Mouse (Mus musculus) forebrain, embryonic 15.5 days (tissue): ENCODE results near the gene Zfp523. TPM values are rescaled to one million over a fixed set of nuclear protein-coding genes. Genes with fewer than 3 reads are reported as not detected.
"Not testable (repeated sequence)": the region's sequence is repeated elsewhere in the genome, so short reads cannot be mapped to it uniquely, and the experiment has no call there.

Experiments used
- ATAC-seq: fragments of 200-750 bp; cut with Nextera tagmentation; replicated peaks from 2 replicates; pipeline ENCODE4 v1.8.0; 2017; ENCODE audit warnings: mild to moderate bottlenecking, moderate TSS enrichment, moderate library complexity
- H3K27ac ChIP-seq: fragments of 300-500 bp; sonication (generic); replicated peaks from 2 replicates; pipeline ENCODE4 v1.5.1; 2015; ENCODE audit warnings: mild to moderate bottlenecking, inconsistent platforms
- H3K27me3 ChIP-seq: fragments of 300-500 bp; sonication (generic); 2 replicates; pipeline ENCODE4 v1.6.1; 2015; ENCODE audit warnings: inconsistent platforms
- H3K36me3 ChIP-seq: fragments of 300-500 bp; sonication (generic); 2 replicates; pipeline ENCODE4 v1.6.1; 2015; ENCODE audit warnings: mild to moderate bottlenecking, inconsistent platforms
- H3K4me1 ChIP-seq: fragments of 300-500 bp; sonication (generic); 2 replicates; pipeline ENCODE4 v1.6.1; 2015; ENCODE audit warnings: inconsistent platforms
- H3K4me2 ChIP-seq: fragments of 300-500 bp; sonication (generic); replicated peaks from 2 replicates; pipeline ENCODE4 v1.6.1; 2015; ENCODE audit warnings: mild to moderate bottlenecking, inconsistent platforms
- H3K4me3 ChIP-seq: fragments of 300-500 bp; sonication (generic); 2 replicates; pipeline ENCODE4 v1.5.1; 2015; ENCODE audit warnings: mild to moderate bottlenecking, inconsistent platforms
- H3K9ac ChIP-seq: fragments of 300-500 bp; sonication (generic); replicated peaks from 2 replicates; pipeline ENCODE4 v1.6.1; 2015; ENCODE audit warnings: mild to moderate bottlenecking, inconsistent platforms
- H3K9me3 ChIP-seq: fragments of 300-500 bp; sonication (generic); 2 replicates; pipeline ENCODE4 v1.6.1; 2016; ENCODE audit warnings: inconsistent platforms
- WGBS: fragments of 180-500 bp; shearing (Covaris S2); methylation state at CpG from one replicate; pipeline ENCODE4 v1.1.7; 2015; ENCODE audit warnings: mixed read lengths; 5-methylcytosine and 5-hydroxymethylcytosine counted together
- polyA plus RNA-seq: library from polyadenylated mRNA; unstranded; fragments of >200 nt; fragmentation: Nextera tagmentation; extraction: Ambion mirVana; gene quantifications from 2 replicates; pipeline ENCODE4 v1.2.1, GENCODE M21; 2015

Zfp523 gene
- polyA plus RNA-seq, 1 experiment from 2014 or later, result 40.7 TPM

DNA sequence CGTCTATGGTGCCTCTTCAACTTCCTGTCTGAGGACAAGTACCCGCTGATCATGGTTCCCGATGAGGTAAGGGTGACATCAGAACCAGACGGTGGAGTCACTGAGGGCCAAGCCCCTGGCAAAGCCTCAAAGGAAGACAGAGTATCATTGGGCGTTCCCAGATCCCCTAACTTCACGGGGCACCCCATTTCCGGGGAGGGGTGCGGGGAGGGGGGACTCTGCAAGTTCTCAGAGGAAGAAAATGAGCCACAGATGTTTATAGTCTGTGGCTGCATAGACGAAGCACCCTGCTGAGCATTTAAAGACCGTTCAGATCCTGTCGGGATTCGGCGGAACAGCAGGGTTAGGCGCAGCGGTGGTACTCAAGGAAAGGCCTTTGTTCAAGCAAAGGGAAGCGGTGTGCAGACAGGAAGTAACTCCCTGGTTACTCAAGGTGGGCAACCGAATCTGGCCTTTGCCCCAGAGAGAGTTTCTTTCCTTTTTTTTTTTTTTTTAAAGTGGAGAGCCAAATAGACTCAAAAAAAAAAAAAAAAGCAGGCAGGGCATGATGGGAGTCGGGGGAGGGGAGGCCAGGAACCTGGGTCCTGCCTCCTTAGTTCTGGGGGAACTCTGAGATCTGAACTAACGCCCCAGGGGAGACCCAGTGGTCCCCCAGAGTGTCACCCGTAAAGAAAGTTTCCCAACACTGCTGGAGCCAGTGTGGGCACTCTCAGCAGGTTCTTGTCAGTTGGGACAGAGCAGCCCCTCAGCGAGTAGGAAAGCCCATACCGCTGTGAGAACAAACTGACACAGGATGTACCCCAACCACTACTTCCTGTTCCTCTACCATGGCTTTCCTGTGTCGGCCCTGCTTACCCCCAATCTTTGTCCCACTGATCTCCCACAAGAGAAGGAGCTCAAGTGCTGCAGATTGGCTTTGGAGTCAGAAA lies 41.1 kb downstream of the Zfp523 start:
- Histone ChIP-seq H3K4me1 (peaks cover 2% of the 10 kb centered on the region; the same call in 1 of the 2 replicates), H3K36me3 (no peaks in the 10 kb centered on the region), H3K27me3 (no peaks in the 10 kb centered on the region), H3K9me3 (no peaks in the 10 kb centered on the region), H3K9ac (no peak overlapping the region), H3K27ac (no peak overlapping the region), H3K4me3 (no peak overlapping the region), H3K4me2 (no peak overlapping the region)
- WGBS, result 34% methylated on average over 23 of the region's 23 CpGs
- ATAC-seq, result no peak

- not testable (repeated sequence) for ATAC-seq, H3K4me3 ChIP-seq, H3K4me2 ChIP-seq, H3K27me3 ChIP-seq, H3K36me3 ChIP-seq, H3K9ac ChIP-seq, H3K27ac ChIP-seq, H3K9me3 ChIP-seq
- peaks cover 24% of the 10 kb centered on the region for H3K4me1 ChIP-seq
- WGBS, result 95% methylated on average over 10 of the region's 10 CpGs
Measured at GRCm38 (mm10) chr17:28222463-28222862, 45.5 kb downstream of the Zfp523 start.

DNA sequence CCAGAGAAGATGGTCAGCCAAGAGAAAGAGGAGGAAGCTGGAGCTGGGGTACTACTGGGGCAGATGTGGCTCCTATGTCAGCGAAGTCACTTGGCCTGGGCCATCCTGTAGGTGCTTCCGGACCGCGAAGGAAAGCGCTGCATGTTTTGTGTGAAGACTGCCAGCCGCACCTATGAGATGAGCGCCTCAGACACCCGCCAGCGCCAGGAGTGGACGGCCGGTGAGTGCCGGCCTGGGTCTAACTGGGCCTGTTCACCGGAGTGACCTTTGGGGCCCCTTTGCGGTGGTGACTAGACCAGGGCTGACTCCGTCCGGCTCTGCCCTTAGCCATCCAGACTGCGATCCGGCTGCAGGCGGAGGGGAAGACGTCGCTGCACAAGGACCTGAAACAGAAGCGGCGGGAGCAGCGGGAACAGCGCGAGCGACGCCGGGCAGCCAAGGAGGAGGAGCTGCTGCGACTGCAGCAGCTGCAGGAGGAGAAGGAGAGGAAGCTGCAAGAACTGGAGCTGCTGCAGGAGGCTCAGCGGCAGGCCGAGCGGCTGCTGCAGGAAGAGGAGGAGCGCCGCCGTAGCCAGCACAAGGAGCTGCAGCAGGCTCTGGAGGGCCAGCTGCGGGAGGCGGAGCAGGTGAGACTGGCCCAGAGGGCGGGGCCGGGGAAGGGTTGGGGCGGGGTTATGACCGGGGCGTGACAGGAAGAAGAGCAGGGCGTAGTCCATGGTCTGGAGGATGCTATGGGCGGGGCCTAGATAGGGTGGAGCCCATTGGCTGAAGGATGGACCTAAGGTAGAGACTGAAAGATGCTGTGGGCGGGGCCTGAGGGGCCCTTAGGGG lies 46.8 kb downstream of the Zfp523 start:
- peak overlapping the region; percentile 67 for H3K9ac ChIP-seq
- WGBS, result 2% methylated on average over 46 of the region's 46 CpGs
- no peaks in the 10 kb centered on the region for H3K36me3 ChIP-seq
- peak overlapping the region; percentile 53 for H3K4me3 ChIP-seq
- peaks cover 24% of the 10 kb centered on the region for H3K4me1 ChIP-seq
- H3K9me3 ChIP-seq, result no peaks in the 10 kb centered on the region
- peak overlapping the region; percentile 78 for H3K27ac ChIP-seq
- H3K4me2 ChIP-seq, result peak overlapping the region; percentile 98
- peak; percentile 80 for ATAC-seq
- no peaks in the 10 kb centered on the region for H3K27me3 ChIP-seq

DNA sequence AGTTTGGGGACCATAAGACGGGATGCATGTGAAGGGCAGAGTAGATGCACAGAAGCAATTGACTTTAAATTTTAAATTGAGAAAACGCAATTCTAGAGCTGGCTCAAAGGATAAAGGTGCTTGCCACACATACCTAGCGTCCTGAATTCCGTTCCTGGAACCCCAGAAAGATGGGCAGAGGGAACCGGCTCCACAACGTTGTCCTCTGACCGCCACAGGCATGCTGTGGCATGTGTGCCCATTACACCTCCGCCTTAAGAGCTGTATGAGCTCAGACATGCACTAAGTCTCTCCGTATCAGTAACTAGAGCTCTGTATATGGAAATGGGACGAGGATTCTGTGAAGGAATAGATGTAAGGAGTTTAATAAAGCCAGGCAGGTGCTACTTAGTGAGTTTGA lies 47.7 kb downstream of the Zfp523 start:
- Histone ChIP-seq H3K27me3 (no peaks in the 10 kb centered on the region), H3K4me2 (no peak overlapping the region), H3K4me1 (peaks cover 24% of the 10 kb centered on the region), H3K9me3 (no peaks in the 10 kb centered on the region), H3K27ac (0 out of 2 replicates have a peak overlapping the region, but pooled peaks have one; percentile 78), H3K4me3 (peak overlapping the region; percentile 53; the same call in 1 of the 2 replicates), H3K36me3 (no peaks in the 10 kb centered on the region), H3K9ac (no peak overlapping the region)
- 86% methylated on average over 10 of the region's 10 CpGs for WGBS
- no peak for ATAC-seq

DNA sequence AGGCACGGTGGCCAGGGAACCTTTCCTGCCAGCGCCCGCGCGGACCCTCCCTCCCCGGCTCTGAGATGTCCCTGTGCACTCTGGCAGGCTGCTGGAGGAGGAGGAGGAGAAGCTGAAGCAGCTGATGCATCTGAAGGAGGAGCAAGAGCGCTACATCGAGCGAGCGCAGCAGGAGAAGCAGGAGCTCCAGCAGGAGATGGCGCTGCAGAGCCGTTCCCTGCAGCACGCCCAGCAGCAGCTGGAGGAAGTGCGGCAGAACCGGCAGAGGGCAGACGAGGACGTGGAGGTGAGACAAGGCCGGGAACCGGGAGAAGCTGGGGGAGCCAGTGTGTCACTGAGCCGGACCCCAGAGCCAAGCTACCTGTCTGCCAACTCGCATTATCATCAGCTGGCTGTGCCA lies 49.1 kb downstream of the Zfp523 start:
- whole genome bisulfite sequencing, result 2% methylated on average over 21 of the region's 21 CpGs

GRCm38 (mm10) chr17:28230486-28230885 lies 53.6 kb downstream of the Zfp523 start:
- Histone ChIP-seq H3K36me3 (no peaks in the 10 kb centered on the region), H3K9ac (no peak overlapping the region), H3K4me2 (no peak overlapping the region), H3K27me3 (no peaks in the 10 kb centered on the region), H3K4me1 (peaks cover 15% of the 10 kb centered on the region), H3K27ac (no peak overlapping the region), H3K9me3 (no peaks in the 10 kb centered on the region), H3K4me3 (no peak overlapping the region)
- WGBS, result 90% methylated on average over 6 of the region's 6 CpGs
- ATAC-seq, result no peak

More for the DNA sequence above, 49.1 kb downstream of the Zfp523 start:
- no peaks in the 10 kb centered on the region for H3K9me3 ChIP-seq
- H3K4me1 ChIP-seq, result peaks cover 24% of the 10 kb centered on the region
- no peaks in the 10 kb centered on the region for H3K36me3 ChIP-seq
- 0 out of 2 replicates have a peak overlapping the region, but pooled peaks have one; percentile 26 for H3K27ac ChIP-seq
- peak overlapping the region; percentile 45 for H3K9ac ChIP-seq
- peak overlapping the region; percentile 37 for H3K4me3 ChIP-seq
- no peaks in the 10 kb centered on the region for H3K27me3 ChIP-seq
- peak; percentile 74 for ATAC-seq
- peak overlapping the region; percentile 61 for H3K4me2 ChIP-seq

DNA sequence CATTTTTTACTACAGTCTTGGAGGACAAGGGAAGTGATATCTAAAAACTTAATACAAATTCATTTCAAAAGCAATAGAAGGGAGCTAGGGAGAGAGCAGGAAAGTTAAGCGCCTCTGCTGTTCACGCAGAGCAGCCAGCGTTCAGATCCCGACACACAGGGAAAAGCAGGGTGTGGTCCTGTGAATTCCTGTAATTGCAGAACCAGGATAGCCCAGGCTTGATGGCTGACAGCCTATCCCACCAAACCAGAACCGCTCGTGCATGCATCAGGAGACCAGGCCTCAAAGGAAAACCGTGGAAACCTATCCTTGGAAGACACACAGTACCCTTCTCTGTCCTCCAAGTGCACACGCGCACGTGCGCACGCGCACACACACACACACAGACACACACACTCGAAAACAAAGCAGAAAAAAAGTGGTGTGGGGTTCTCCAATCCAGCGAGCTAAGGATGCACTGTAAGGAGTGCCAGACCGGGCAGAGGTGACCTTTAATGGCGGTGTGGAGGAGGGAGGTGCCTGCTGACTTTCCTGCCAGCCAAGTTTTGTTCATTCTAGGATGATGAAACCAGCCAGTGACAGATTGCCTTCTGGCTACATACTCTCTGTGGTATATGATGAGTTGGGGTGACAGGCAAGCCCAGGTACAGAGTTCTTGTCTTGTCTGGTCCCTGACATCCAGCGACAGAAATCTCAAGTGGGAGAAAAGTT lies 54.3 kb downstream of the Zfp523 start:
- H3K27me3 ChIP-seq, result no peaks in the 10 kb centered on the region
- H3K4me2 ChIP-seq, result no peak overlapping the region
- H3K4me1 ChIP-seq, result peaks cover 8% of the 10 kb centered on the region
- WGBS, result 82% methylated on average over 18 of the region's 18 CpGs
- H3K9ac ChIP-seq, result no peak overlapping the region
- no peaks in the 10 kb centered on the region for H3K9me3 ChIP-seq
- no peaks in the 10 kb centered on the region for H3K36me3 ChIP-seq
- no peak overlapping the region for H3K27ac ChIP-seq
- ATAC-seq, result no peak
- H3K4me3 ChIP-seq, result no peak overlapping the region

GRCm38 (mm10) chr17:28232475-28233060 lies 55.6 kb downstream of the Zfp523 start, which contains the start of gene Ppard:
Ppard (plus strand) TSS chr17:28232700.
- Histone ChIP-seq H3K9me3 (no peaks in the 10 kb centered on the region), H3K4me2 (peak within 1 kb of the TSS; percentile 76), H3K4me1 (peaks cover 6% of the 10 kb centered on the region), H3K4me3 (peak within 1 kb of the TSS; percentile 64), H3K36me3 (no peaks in the 10 kb centered on the region), H3K27ac (peak within 1 kb of the TSS; percentile 35; the same call in 1 of the 2 replicates), H3K27me3 (no peaks in the 10 kb centered on the region), H3K9ac (peak within 1 kb of the TSS; percentile 61)
- peak; percentile 94 for ATAC-seq
- WGBS, result under 1% methylated on average over 38 of the region's 57 CpGs

GRCm38 (mm10) chr17:28233091-28233731 lies 56.3 kb downstream of the Zfp523 start:
- Histone ChIP-seq H3K36me3 (no peaks in the 10 kb centered on the region), H3K4me3 (peak overlapping the region; percentile 64), H3K27me3 (no peaks in the 10 kb centered on the region), H3K4me2 (peak overlapping the region; percentile 76), H3K4me1 (peaks cover 6% of the 10 kb centered on the region), H3K9me3 (no peaks in the 10 kb centered on the region), H3K27ac (0 out of 2 replicates have a peak overlapping the region, but pooled peaks have one; percentile 35), H3K9ac (peak overlapping the region; percentile 61)
- WGBS, result 6% methylated on average over 17 of the region's 17 CpGs
- ATAC-seq, result no peak

DNA sequence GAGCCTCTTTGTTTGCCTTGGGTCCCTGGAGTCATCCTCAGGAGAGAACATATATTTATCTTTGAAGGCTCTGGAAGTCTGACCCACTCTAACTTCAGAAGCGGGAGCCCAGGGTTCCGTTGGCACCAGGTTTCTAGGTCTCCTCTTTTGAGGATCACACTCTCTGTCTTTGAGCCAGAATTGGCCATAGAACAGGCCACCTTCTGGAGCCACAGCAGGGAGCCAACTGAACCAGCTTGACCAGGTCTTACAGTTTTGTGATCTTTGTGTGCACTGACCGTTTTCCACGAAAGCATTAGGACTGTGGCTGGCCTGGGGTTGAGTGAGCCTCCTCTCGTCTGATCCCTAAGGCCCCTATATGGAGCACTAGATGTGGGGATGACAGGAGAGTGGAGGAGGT lies 57.7 kb downstream of the Zfp523 start:
- H3K9ac ChIP-seq, result no peak overlapping the region
- H3K4me3 ChIP-seq, result no peak overlapping the region
- no peak overlapping the region for H3K4me2 ChIP-seq
- H3K9me3 ChIP-seq, result no peaks in the 10 kb centered on the region
- WGBS, result 86% methylated on average over 5 of the region's 5 CpGs
- ATAC-seq, result no peak
- H3K4me1 ChIP-seq, result peaks cover 6% of the 10 kb centered on the region
- H3K27ac ChIP-seq, result no peak overlapping the region
- no peaks in the 10 kb centered on the region for H3K36me3 ChIP-seq
- no peaks in the 10 kb centered on the region for H3K27me3 ChIP-seq
